Mouse (Mus musculus) embryonic facial prominence, embryonic 11.5 days (tissue): ENCODE measurements at regions not wholly inside any gene's neighbourhood (a gene's known extent, or its start where the extent isn't known, plus 50 kb on each side); places are given as distances from the start of the nearest gene placed in this dataset.

Experiments
- ATAC-seq: fragments of 200-750 bp; cut with Nextera tagmentation; replicated peaks from 2 replicates; pipeline ENCODE4 v1.8.0; 2017; ENCODE audit warnings: low read depth; ENCODE audit not compliant: insufficient number of reproducible peaks, low FRiP score, low TSS enrichment
- DNase-seq: peaks from one replicate; pipeline ENCODE4 v3.0.0-alpha.2; 2015; ENCODE audit warnings: low spot score
- H3K27ac ChIP-seq: fragments of 300-500 bp; sonication (generic); replicated peaks from 2 replicates; pipeline ENCODE4 v1.5.1; 2014; ENCODE audit warnings: mild to moderate bottlenecking, low read depth, low read length, control low read depth
- H3K27me3 ChIP-seq: fragments of 300-500 bp; sonication (generic); 2 replicates; pipeline ENCODE4 v1.6.1; 2014; ENCODE audit warnings: mild to moderate bottlenecking, low read length, moderate library complexity, mixed read lengths; ENCODE audit not compliant: control insufficient read depth, insufficient read depth
- H3K36me3 ChIP-seq: fragments of 300-500 bp; sonication (generic); replicated peaks from 2 replicates; pipeline ENCODE4 v1.6.1; 2014; ENCODE audit warnings: low read depth, mild to moderate bottlenecking, low read length, moderate library complexity, mixed read lengths; ENCODE audit not compliant: control insufficient read depth, insufficient read depth
- H3K4me1 ChIP-seq: fragments of 300-500 bp; sonication (generic); 2 replicates; pipeline ENCODE4 v1.6.1; 2014; ENCODE audit warnings: low read length, mixed read lengths; ENCODE audit not compliant: control insufficient read depth, insufficient read depth
- H3K4me2 ChIP-seq: fragments of 300-500 bp; sonication (generic); 2 replicates; pipeline ENCODE4 v1.6.1; 2014; ENCODE audit warnings: low read depth, mild to moderate bottlenecking, control low read depth, low read length, moderate library complexity
- H3K4me3 ChIP-seq: fragments of 300-500 bp; sonication (generic); 2 replicates; pipeline ENCODE4 v1.5.1; 2014; ENCODE audit warnings: low read depth, low read length, control low read depth
- H3K9ac ChIP-seq: fragments of 300-500 bp; sonication (generic); replicated peaks from 2 replicates; pipeline ENCODE4 v1.6.1; 2014; ENCODE audit warnings: mild to moderate bottlenecking, control low read depth, low read length
- H3K9me3 ChIP-seq: fragments of 300-500 bp; sonication (generic); replicated peaks from 2 replicates; pipeline ENCODE4 v1.6.1; 2016; ENCODE audit warnings: mild to moderate bottlenecking, low read length, inconsistent platforms, mixed read lengths; ENCODE audit not compliant: control insufficient read depth
- WGBS: fragments of 180-500 bp; shearing (Covaris S2); extraction: QIAGEN DNeasy Blood & Tissue Kit; methylation state at CpG from one replicate; pipeline ENCODE4 v1.1.7; 2014; 5-methylcytosine and 5-hydroxymethylcytosine counted together

DNA sequence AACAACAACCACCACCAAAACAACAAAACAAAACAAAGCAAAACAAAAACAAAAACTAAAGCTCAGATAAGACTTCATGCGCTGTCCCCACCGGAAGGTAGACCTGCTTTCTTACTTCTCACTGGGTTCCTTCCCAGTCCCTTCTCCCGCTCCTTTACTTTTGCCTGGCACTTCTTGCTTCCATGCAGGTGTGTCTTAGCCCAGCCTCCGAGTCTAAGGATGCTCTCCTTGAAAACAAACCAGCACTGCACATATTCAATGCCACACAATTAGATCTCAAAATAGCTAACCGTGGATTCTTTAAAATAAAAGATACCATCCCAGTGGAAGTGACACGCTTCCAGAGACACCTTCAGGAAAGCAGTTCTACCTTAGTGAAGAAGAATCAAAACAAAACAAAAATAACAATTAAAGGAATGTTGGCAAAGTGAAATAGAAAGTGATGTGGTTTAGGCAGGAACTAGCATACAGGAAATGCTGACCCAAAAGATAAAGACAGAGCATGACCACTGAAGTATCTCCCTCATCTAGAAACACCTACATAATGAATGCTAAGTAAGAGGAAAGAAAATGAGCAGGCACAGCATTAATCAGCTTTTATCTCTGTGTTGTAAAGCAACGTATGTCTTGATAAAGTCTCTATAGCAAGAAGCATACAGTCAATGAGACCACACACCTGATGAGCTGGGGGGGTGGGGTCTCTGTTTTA lies 358.5 kb upstream of the Id2 start:
- DNase-seq (no peak), ATAC-seq (no peak)
- no peak overlapping the region for H3K4me3 ChIP-seq
- H3K27ac ChIP-seq: no peak overlapping the region
- 89% methylated on average over 7 of the region's 7 CpGs for WGBS
- no peaks in the 10 kb centered on the region for H3K36me3 ChIP-seq
- no peak overlapping the region for H3K4me2 ChIP-seq
- no peak overlapping the region for H3K9ac ChIP-seq
- no peaks in the 10 kb centered on the region for H3K9me3 ChIP-seq
- no peaks in the 10 kb centered on the region for H3K27me3 ChIP-seq
- H3K4me1 ChIP-seq: no peaks in the 10 kb centered on the region

DNA sequence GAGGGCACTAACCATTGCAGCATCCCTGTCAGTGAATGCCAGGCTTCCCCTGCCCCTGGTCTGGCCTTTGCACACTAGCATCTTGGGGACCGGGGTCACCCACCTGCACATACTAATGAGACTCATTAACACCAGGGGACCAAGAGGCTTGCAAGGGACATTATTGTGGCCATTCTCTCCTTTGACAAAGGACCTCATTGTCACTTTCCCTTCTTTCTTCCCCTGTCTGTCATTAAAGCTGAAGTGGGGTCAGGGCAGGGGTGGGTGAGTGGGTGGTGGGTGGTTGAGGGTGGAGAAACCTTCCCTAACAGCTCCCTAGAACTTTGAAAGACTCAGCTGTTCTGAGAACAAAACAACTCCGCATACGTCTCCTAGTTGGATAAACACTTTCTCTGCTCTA lies 356.4 kb upstream of the Id2 start:
- Histone ChIP-seq H3K4me2 (no peak overlapping the region), H3K4me1 (no peaks in the 10 kb centered on the region), H3K36me3 (no peaks in the 10 kb centered on the region), H3K4me3 (no peak overlapping the region), H3K9ac (no peak overlapping the region), H3K9me3 (no peaks in the 10 kb centered on the region), H3K27ac (no peak overlapping the region), H3K27me3 (no peaks in the 10 kb centered on the region)
- DNase-seq (no peak), ATAC-seq (no peak)
- WGBS: 31% methylated on average over 3 of the region's 3 CpGs

DNA sequence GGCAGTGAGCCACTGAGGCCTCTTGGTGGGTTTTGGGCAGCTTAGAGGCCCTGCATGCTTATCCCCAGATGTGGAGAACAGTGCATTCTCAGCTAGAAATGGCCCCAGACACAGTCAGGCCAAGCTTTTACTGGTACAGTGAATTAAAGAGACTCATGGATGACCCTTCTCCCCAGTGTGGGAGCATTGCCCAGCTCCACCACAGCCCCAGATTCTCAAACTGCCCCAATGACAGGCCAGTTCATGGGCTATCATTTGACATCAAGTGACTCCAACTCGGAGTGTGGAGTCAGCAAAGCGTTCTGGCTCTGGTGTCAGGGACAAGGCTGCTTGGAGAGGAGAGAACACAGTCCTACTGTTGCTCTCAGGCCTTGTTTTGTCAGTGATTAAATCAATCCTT lies 354.2 kb upstream of the Id2 start:
- no peak overlapping the region for H3K9ac ChIP-seq
- H3K36me3 ChIP-seq: no peaks in the 10 kb centered on the region
- DNase-seq: no peak
- H3K9me3 ChIP-seq: no peaks in the 10 kb centered on the region
- H3K27ac ChIP-seq: no peak overlapping the region
- WGBS: 83% methylated on average over 2 of the region's 2 CpGs
- H3K4me1 ChIP-seq: no peaks in the 10 kb centered on the region
- no peaks in the 10 kb centered on the region for H3K27me3 ChIP-seq
- no peak overlapping the region for H3K4me3 ChIP-seq
- H3K4me2 ChIP-seq: no peak overlapping the region
- no peak for ATAC-seq

DNA sequence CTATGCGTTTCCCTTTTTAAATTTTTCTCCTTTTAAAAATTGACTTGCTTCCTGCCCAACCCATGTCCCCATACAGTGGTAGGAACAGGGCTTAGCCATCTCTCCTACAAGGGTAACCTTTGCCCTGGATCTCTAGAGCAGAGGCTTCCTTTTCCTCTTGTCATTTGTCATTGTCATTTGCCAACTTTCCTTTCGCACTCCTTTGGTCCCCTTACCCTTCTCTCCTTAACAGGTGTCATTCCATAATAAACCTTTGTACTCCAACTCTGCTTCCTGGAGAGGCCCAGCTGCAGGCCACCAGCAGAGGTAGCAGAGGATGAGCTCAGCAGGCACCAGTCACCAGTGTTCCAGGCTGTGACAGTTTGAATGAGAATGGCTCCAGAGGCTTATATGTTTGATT lies 347.4 kb upstream of the Id2 start:
- Histone ChIP-seq H3K27ac (no peak overlapping the region), H3K4me2 (no peak overlapping the region), H3K9me3 (no peaks in the 10 kb centered on the region), H3K36me3 (no peaks in the 10 kb centered on the region), H3K4me3 (no peak overlapping the region), H3K27me3 (no peaks in the 10 kb centered on the region), H3K9ac (no peak overlapping the region), H3K4me1 (no peaks in the 10 kb centered on the region)
- ATAC-seq (no peak), DNase-seq (no peak)
- WGBS: 61% methylated on average over 2 of the region's 2 CpGs

DNA sequence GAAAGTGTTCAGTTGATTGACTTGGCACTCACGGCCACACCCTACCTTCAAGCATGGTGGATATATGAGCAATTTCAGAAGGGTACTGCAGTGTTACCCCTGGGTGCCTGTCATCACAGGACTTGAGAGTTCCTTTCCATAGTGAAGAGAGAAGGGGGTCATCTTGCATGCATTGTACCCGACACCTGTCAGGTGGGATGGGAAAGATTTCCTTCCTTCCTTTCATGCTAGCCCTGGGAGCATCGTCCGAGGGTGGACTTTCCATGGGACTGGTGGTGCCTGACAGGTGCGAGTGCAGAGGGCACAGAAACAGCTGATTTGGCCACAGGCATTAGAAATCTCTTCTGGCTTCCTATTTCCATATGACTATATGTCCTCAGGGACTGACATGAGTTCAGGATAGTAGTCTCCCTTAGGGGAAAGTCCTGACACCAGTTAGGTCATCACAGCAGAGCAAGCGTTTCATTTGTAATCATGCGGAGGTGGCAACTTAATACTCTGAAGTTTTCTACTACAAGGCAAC lies 342.1 kb upstream of the Id2 start:
- Histone ChIP-seq H3K4me1 (no peaks in the 10 kb centered on the region), H3K4me3 (no peak overlapping the region), H3K36me3 (no peaks in the 10 kb centered on the region), H3K9me3 (no peaks in the 10 kb centered on the region), H3K27ac (no peak overlapping the region), H3K4me2 (no peak overlapping the region), H3K9ac (no peak overlapping the region), H3K27me3 (no peaks in the 10 kb centered on the region)
- DNase-seq (no peak), ATAC-seq (no peak; the same call in 1 of the 2 replicates)
- WGBS: 85% methylated on average over 7 of the region's 7 CpGs

DNA sequence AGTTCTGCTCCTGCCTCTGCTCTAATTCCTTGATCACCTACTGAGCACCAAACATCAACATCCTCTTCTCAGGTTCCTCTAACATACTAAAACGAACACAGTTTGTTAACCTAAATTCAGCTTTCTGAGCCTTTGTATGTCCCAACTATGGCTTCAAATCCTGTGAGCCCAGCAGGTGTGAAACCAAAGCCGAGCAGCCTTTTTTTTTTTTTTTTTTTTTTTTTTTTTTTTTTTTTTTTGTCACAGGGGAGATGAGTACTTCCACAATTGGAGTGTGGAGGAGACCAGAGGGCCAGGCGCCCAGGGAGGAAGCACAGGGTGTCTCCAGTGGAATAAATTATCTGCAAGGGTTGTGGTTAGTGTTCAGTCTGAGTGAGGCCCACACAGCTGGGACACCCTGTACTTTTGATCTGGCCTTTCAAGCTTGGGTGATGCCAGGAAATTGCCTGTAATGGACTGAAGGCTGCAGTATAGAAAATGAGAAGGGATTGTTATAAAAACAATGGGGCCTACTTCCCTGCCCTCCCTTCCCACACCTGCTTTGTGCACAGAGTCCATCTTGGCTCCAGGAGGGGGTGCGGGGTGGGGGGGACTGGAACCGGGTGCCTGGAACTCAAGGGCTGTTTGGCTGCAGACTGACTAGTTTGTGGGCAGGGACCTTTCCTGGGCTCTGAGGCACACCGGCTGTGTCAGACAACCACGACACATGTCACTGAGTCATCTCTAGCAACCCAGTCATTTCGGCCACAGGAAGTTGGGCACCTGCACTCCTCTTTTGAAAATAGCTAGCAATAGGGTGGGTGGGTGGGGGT lies 341.5 kb upstream of the Id2 start:
- H3K4me3 ChIP-seq: no peak overlapping the region
- no peak for DNase-seq
- no peaks in the 10 kb centered on the region for H3K4me1 ChIP-seq
- no peak overlapping the region for H3K4me2 ChIP-seq
- H3K9me3 ChIP-seq: no peaks in the 10 kb centered on the region
- 0 out of 2 replicates have a peak, but pooled peaks have one; percentile 14 for ATAC-seq
- no peaks in the 10 kb centered on the region for H3K36me3 ChIP-seq
- H3K9ac ChIP-seq: no peak overlapping the region
- H3K27ac ChIP-seq: no peak overlapping the region
- 70% methylated on average over 8 of the region's 8 CpGs for WGBS
- H3K27me3 ChIP-seq: no peaks in the 10 kb centered on the region

DNA sequence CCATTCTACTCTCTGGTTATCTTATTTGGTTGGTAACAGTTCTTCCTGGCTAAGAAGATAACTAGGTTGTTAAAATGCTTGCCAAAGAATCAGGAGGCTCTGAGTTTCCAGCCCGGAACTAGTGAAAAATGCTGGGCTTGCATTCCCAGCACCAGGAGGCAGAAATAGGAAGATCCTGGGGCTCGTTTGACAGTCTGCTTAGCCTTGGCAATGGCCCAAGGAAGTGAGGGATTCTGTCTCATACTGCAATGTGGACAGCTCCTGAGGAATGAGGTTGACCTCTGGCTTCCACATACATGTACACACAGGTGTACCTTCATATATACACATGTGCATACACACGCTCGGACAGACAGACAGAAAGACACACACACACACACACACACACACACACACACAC lies 340.6 kb upstream of the Id2 start:
- Histone ChIP-seq H3K4me1 (no peaks in the 10 kb centered on the region), H3K27ac (no peak overlapping the region), H3K4me2 (no peak overlapping the region), H3K27me3 (no peaks in the 10 kb centered on the region), H3K9me3 (no peaks in the 10 kb centered on the region), H3K36me3 (no peaks in the 10 kb centered on the region), H3K4me3 (no peak overlapping the region), H3K9ac (no peak overlapping the region)
- ATAC-seq (no peak), DNase-seq (no peak)
- WGBS: 69% methylated on average over 4 of the region's 4 CpGs

DNA sequence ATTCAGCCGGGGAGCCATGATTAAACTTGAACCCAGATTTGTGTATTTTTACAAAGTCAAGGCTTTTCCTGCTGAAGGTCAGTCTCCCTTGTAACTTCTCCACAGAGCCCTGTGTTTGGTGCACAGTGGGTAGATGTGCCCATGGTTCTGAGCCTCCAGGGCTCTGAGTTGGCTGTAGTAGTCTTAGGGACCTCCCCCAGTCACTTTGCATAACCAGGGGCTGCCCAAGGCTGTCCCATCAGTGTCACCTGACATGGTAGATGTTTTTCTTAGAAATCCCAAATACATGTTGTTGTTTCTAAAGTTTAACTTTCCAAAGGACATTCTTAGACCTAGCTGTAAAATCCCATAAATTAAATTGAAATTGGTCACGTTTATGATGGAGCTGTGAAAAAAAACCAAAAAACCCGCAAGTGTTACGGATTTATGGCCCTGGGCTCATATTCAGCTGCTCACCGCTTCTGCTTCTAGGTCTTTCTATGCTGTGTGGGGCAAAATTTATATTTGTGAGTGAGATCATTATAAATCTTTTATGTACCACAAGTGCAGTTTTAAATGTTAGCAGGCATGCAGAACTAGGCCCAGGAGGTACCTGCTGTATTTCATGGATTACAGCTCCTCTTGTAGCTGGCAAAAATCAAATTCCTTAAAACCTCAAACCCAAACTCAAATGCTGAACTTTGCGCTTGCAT lies 339.4 kb upstream of the Id2 start:
- Histone ChIP-seq H3K4me1 (no peaks in the 10 kb centered on the region), H3K4me2 (no peak overlapping the region), H3K27ac (no peak overlapping the region), H3K27me3 (no peaks in the 10 kb centered on the region), H3K9ac (no peak overlapping the region), H3K9me3 (no peaks in the 10 kb centered on the region), H3K4me3 (no peak overlapping the region), H3K36me3 (no peaks in the 10 kb centered on the region)
- ATAC-seq (no peak), DNase-seq (no peak)
- 87% methylated on average over 6 of the region's 6 CpGs for WGBS
